Mouse (Mus musculus): Measurements from ENCODE around the gene Mindy4b-ps. TPM values are rescaled to one million over a fixed set of nuclear protein-coding genes. Genes with fewer than 3 reads are reported as not detected.
"Not testable (repeated sequence)": the region's sequence is repeated elsewhere in the genome, so short reads cannot be mapped to it uniquely, and the experiment has no call there.

The Mindy4b-ps gene
- 0.17 TPM in 1 of 2 replicates, not detected in the other for polyA plus RNA-seq (2015; fragmentation: Nextera tagmentation; extraction: Ambion mirVana)

GRCm38 (mm10) chr3:58822211-58822610, at the start of gene Mindy4b-ps:
TSS of gene Mindy4b-ps (minus strand) at chr3:58822311.
- no peak for ATAC-seq (replicated peaks)
- WGBS = 69% methylated on average over 4 of the region's 4 CpGs
- Histone ChIP-seq H3K9ac (replicated peaks) (no peak within 1 kb of the TSS), H3K4me2 (replicated peaks) (no peak within 1 kb of the TSS), H3K4me1 (no peaks in the 10 kb centered on the region), H3K4me3 (no peak within 1 kb of the TSS), H3K36me3 (no peaks in the 10 kb centered on the region), H3K9me3 (no peaks in the 10 kb centered on the region), H3K27me3 (no peaks in the 10 kb centered on the region), H3K27ac (replicated peaks) (no peak within 1 kb of the TSS)

GRCm38 (mm10) chr3:58871882-58872281, 49.8 kb upstream of the Mindy4b-ps start:
- not testable (repeated sequence) for H3K4me3 ChIP-seq; H3K4me1 ChIP-seq; H3K4me2 ChIP-seq (replicated peaks); H3K9ac ChIP-seq (replicated peaks); H3K9me3 ChIP-seq; H3K36me3 ChIP-seq; ATAC-seq (replicated peaks); H3K27me3 ChIP-seq; H3K27ac ChIP-seq (replicated peaks)
- WGBS = 84% methylated on average over 2 of the region's 2 CpGs

- Histone ChIP-seq H3K27ac (replicated peaks) (0 out of 2 replicates have a peak overlapping the region, but pooled peaks have one; percentile 1), H3K4me3 (no peak overlapping the region), H3K27me3 (no peaks in the 10 kb centered on the region), H3K4me1 (peaks cover 9% of the 10 kb centered on the region; the same call in 1 of the 2 replicates), H3K4me2 (replicated peaks) (no peak overlapping the region), H3K36me3 (no peaks in the 10 kb centered on the region), H3K9me3 (no peaks in the 10 kb centered on the region), H3K9ac (replicated peaks) (no peak overlapping the region)
- 27% methylated on average over 7 of the region's 7 CpGs for WGBS
- ATAC-seq (replicated peaks) = peak; percentile 92
These were observed 43.6 kb upstream of the Mindy4b-ps start for GRCm38 (mm10) chr3:58865690-58866089.

GRCm38 (mm10) chr3:58862976-58863375, 40.9 kb upstream of the Mindy4b-ps start:
- ATAC-seq (replicated peaks) = no peak
- Histone ChIP-seq H3K36me3 (no peaks in the 10 kb centered on the region), H3K9me3 (no peaks in the 10 kb centered on the region), H3K27ac (replicated peaks) (no peak overlapping the region), H3K4me3 (no peak overlapping the region), H3K4me1 (peaks cover 9% of the 10 kb centered on the region; the same call in 1 of the 2 replicates), H3K27me3 (no peaks in the 10 kb centered on the region), H3K9ac (replicated peaks) (no peak overlapping the region), H3K4me2 (replicated peaks) (no peak overlapping the region)
- WGBS = 72% methylated on average over 2 of the region's 2 CpGs

GRCm38 (mm10) chr3:58843415-58843814, 21.3 kb upstream of the Mindy4b-ps start:
- ATAC-seq (replicated peaks) = peak; percentile 72; the same call in 1 of the 2 replicates
- no peak overlapping the region for H3K4me3 ChIP-seq
- no peak overlapping the region for H3K27ac ChIP-seq (replicated peaks)
- WGBS = 60% methylated on average over 1 of the region's 1 CpGs
- no peaks in the 10 kb centered on the region for H3K27me3 ChIP-seq
- H3K9me3 ChIP-seq = no peaks in the 10 kb centered on the region
- H3K36me3 ChIP-seq = no peaks in the 10 kb centered on the region
- no peak overlapping the region for H3K9ac ChIP-seq (replicated peaks)
- H3K4me1 ChIP-seq = no peaks in the 10 kb centered on the region
- no peak overlapping the region for H3K4me2 ChIP-seq (replicated peaks)

- Histone ChIP-seq H3K9ac (replicated peaks) (no peak overlapping the region), H3K4me2 (replicated peaks) (no peak overlapping the region), H3K36me3 (no peaks in the 10 kb centered on the region), H3K27me3 (no peaks in the 10 kb centered on the region), H3K4me3 (no peak overlapping the region), H3K4me1 (no peaks in the 10 kb centered on the region), H3K9me3 (no peaks in the 10 kb centered on the region), H3K27ac (replicated peaks) (no peak overlapping the region)
- peak; percentile 72 for ATAC-seq (replicated peaks)
- 71% methylated on average over 5 of the region's 5 CpGs for WGBS
These were observed 11.5 kb upstream of the Mindy4b-ps start for GRCm38 (mm10) chr3:58833442-58834160.

- no peak for ATAC-seq (replicated peaks)
- Histone ChIP-seq H3K4me2 (replicated peaks) (no peak overlapping the region), H3K27ac (replicated peaks) (no peak overlapping the region), H3K36me3 (no peaks in the 10 kb centered on the region), H3K4me3 (no peak overlapping the region), H3K27me3 (no peaks in the 10 kb centered on the region), H3K9me3 (no peaks in the 10 kb centered on the region), H3K4me1 (no peaks in the 10 kb centered on the region), H3K9ac (replicated peaks) (no peak overlapping the region)
- WGBS = 68% methylated on average over 2 of the region's 2 CpGs
These were observed 10.8 kb upstream of the Mindy4b-ps start for GRCm38 (mm10) chr3:58832888-58833287.

- Histone ChIP-seq H3K4me2 (replicated peaks) (no peak overlapping the region), H3K4me3 (no peak overlapping the region), H3K9me3 (no peaks in the 10 kb centered on the region), H3K27ac (replicated peaks) (no peak overlapping the region), H3K27me3 (no peaks in the 10 kb centered on the region), H3K9ac (replicated peaks) (no peak overlapping the region), H3K4me1 (no peaks in the 10 kb centered on the region), H3K36me3 (no peaks in the 10 kb centered on the region)
- ATAC-seq (replicated peaks) = no peak
- 93% methylated on average over 5 of the region's 5 CpGs for WGBS
These were observed 9.5 kb upstream of the Mindy4b-ps start for GRCm38 (mm10) chr3:58831586-58831985.

- Histone ChIP-seq H3K4me3 (no peak overlapping the region), H3K27me3 (no peaks in the 10 kb centered on the region), H3K4me1 (no peaks in the 10 kb centered on the region), H3K9me3 (no peaks in the 10 kb centered on the region), H3K9ac (replicated peaks) (no peak overlapping the region), H3K36me3 (no peaks in the 10 kb centered on the region), H3K4me2 (replicated peaks) (no peak overlapping the region), H3K27ac (replicated peaks) (no peak overlapping the region)
- 88% methylated on average over 1 of the region's 1 CpGs for WGBS
- ATAC-seq (replicated peaks) = no peak
These were observed 7.8 kb upstream of the Mindy4b-ps start for GRCm38 (mm10) chr3:58829926-58830325.

GRCm38 (mm10) chr3:58828366-58829153, 6.4 kb upstream of the Mindy4b-ps start:
- Histone ChIP-seq H3K9me3 (no peaks in the 10 kb centered on the region), H3K4me2 (replicated peaks) (no peak overlapping the region), H3K36me3 (no peaks in the 10 kb centered on the region), H3K9ac (replicated peaks) (no peak overlapping the region), H3K27me3 (no peaks in the 10 kb centered on the region), H3K4me3 (no peak overlapping the region), H3K27ac (replicated peaks) (no peak overlapping the region), H3K4me1 (no peaks in the 10 kb centered on the region)
- no peak for ATAC-seq (replicated peaks)
- WGBS = 89% methylated on average over 14 of the region's 14 CpGs

- no peak overlapping the region for H3K4me3 ChIP-seq
- no peaks in the 10 kb centered on the region for H3K4me1 ChIP-seq
- H3K36me3 ChIP-seq = no peaks in the 10 kb centered on the region
- H3K9me3 ChIP-seq = no peaks in the 10 kb centered on the region
- no peak overlapping the region for H3K9ac ChIP-seq (replicated peaks)
- 8% methylated on average over 4 of the region's 4 CpGs for WGBS
- no peak for ATAC-seq (replicated peaks)
- no peak overlapping the region for H3K27ac ChIP-seq (replicated peaks)
- no peak overlapping the region for H3K4me2 ChIP-seq (replicated peaks)
- no peaks in the 10 kb centered on the region for H3K27me3 ChIP-seq
These were observed 4.2 kb upstream of the Mindy4b-ps start for GRCm38 (mm10) chr3:58826266-58826665.

GRCm38 (mm10) chr3:58817337-58817736, 4.8 kb downstream of the Mindy4b-ps start:
- H3K4me1 ChIP-seq = no peaks in the 10 kb centered on the region
- no peak overlapping the region for H3K4me3 ChIP-seq
- ATAC-seq (replicated peaks) = 0 out of 2 replicates have a peak, but pooled peaks have one; percentile 41
- no peaks in the 10 kb centered on the region for H3K9me3 ChIP-seq
- H3K9ac ChIP-seq (replicated peaks) = no peak overlapping the region
- H3K27ac ChIP-seq (replicated peaks) = no peak overlapping the region
- no peak overlapping the region for H3K4me2 ChIP-seq (replicated peaks)
- WGBS = 28% methylated on average over 6 of the region's 6 CpGs
- H3K27me3 ChIP-seq = no peaks in the 10 kb centered on the region
- H3K36me3 ChIP-seq = no peaks in the 10 kb centered on the region

All from forebrain, embryonic 15.5 days (tissue).